Mouse (Mus musculus): ENCODE measurements at regions not wholly inside any gene's neighbourhood (a gene's known extent, or its start where the extent isn't known, plus 50 kb on each side); places are given as distances from the start of the nearest gene placed in this dataset.

DNA sequence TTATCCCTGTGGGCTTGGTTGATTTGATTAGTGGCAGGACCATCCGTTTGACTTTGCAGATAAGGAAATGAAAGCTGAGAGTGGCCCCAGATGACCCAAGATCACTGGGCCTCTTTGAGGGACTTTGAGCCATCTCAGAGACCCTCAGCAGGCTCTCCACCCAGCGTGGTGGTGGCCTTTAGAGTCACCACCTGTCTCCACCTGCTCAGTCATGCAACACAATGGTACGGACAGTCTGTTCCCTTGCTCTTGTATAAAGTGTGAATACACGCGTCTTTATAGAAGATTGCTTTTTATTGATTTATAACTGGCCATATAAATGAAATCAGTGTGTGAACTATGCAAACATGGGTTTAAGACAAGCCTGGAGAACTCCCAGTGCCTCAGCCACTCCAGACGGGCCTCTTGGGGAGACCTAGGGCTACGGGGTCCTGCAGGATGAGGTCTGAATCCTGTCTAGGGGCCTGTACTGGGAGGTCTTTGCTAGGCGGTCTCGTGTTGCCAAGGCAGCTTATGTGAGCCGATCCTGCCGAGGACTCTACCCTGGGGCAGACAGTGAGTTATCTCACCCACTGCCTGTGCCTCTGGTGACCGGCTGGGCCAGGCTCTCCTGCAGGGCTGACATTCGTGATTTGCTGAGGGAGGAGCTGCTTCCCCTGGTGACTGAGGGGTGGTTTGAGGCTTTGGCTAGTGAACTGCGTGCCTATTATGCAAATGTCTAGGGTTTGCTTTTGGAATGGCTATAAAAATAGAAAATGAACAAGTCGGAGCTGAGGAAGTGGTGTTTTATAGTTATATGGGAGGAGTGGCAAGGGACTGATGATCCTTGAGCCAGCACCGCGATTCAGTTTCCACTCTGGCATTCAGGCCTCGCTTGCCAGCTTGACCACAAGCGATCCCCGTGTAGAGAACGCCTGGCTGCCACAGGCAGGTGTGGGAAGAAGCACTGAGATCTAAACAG is 176.5 kb downstream of the Fam43a start:
- peak; percentile 63 for DNase-seq (ENCODE audit: low spot score)

DNA sequence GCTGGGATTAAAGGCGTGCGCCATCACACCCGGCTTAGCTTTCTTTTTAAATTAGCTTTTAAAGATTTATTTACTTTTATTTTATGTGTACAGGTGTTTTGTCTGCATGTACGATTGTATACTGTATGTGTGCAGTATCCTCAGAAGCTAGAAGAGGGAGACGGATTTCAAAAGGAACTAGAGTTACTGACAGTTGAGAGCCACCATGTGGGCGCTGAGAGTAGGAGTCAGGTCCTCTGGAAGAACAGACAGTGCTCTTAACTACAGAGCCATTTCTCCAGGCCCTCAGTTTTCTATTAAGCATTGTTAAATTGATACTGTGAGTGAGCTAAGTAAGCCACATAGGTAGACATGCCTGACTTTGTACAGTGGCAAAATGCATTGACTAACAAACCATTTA is 177.9 kb downstream of the Fam43a start:
- peak; percentile 41 for DNase-seq (ENCODE audit: low spot score)

DNA sequence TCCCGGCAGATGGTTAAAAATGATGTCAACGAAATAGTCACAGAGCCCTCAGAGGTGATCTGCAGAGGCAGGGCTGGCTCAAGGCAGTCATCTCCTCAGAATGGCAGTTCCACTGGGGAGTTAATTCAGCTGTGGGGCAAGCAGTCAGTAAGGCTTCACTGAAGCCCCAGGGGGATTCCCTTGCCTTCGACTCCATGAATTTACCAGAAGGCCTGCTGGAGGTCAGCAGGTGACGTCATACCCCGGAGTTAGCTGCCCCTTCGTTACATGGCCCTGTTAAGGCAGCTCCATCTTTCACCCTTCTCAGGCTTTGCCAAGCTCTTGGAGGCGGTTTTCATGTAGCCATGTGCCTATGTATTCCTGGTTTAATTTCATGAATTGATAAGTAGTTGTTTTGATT is 178.6 kb downstream of the Fam43a start:
- DNase-seq (ENCODE audit: low spot score): no peak

DNA sequence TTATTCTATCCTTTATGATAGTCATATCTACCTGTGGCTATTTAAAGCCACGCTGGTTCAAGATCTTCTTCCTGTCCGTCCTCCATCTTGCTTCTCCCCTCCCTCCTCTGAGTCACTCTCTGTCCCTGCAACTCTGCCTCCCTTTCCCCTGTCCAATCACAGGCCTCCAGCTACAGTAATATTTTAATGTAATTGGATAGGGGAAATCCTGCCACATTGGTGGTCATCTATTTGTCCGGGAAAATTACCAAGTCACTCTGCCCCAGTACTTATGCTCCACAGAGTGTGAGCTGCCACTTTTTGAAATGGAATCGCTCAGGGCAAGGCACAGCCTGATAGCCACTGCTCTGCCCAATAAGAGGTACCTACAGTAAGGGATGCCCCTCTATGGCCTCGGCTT is 179.4 kb downstream of the Fam43a start:
- peak; percentile 54 for DNase-seq (ENCODE audit: low spot score)

DNA sequence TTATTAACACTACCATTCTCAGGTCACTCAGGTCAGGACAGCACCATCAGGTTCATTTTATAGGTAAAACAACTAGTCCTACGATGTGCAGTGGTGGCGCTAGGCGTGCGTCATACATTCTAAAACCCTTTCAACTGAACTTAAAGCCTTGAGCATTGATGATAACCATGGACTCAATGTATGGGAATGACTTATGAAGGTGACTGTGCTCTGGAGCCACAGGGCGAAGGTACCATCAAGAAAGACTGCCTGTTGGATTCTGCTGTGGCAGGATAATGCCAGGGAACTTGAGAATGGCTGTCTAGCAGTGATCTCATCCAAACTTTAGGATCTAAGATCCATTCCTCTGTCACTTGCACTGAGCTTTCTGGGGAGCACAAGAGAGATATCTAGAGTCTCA is 184.7 kb downstream of the Fam43a start:
- no peak for DNase-seq (ENCODE audit: low spot score)

DNA sequence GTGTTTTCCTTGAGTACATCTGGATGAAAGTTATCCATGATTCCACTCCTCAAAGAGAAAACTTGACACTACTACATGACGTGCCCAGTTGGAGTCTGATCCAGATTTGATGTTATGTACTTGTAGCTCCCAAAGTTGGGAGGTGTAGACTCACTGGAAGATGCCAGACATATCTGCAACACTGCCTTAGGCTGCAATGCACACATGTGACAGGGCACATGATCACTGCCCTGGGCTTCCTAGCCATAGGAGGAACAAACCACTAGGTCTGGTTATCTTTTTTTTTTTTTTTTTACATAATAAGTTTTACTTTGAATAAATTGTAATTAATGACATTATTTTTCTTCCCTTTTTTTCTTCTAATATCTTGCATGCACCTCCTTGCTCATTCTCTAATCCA is 185.4 kb downstream of the Fam43a start:
- no peak for DNase-seq (ENCODE audit: low spot score)

DNA sequence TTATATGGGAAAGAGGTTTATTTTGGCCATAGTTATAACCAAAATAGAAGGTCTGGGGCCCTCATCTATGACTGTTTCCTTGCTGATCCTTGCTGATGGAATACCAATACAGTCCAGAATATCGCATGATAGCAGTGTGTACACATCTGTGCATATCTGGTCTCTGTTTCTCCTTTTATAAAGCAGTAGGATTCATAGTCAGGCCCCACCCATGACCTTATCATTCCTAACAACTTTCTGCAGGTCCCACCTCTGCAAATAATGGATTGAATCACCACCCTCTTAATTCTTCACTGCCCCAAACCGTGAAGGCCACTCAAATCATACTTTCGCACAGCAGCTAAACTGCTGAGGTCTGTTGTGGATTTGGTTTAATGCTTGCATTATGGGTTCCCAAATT is 186.5 kb downstream of the Fam43a start:
- DNase-seq (ENCODE audit: low spot score): no peak

DNA sequence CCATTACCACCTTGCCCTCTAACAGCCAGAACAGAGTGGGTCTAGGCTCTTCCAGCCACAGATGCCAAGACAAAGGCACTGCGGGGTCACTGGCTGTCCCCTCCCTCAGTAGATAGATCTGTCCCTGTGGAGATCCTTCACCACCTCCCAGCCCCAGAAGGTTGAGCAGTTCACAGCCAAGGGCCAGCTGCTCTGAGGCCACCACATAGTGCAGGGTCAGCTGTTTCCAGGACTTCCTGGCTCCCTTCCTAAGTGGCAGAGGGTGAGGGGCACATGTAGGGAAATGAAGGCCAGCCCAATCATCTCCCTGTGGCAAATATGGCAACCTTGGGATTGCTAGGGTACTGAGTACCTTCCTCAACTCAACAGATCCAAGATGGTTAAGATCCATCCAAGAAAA is 187.8 kb downstream of the Fam43a start:
- DNase-seq (ENCODE audit: low spot score): no peak

DNA sequence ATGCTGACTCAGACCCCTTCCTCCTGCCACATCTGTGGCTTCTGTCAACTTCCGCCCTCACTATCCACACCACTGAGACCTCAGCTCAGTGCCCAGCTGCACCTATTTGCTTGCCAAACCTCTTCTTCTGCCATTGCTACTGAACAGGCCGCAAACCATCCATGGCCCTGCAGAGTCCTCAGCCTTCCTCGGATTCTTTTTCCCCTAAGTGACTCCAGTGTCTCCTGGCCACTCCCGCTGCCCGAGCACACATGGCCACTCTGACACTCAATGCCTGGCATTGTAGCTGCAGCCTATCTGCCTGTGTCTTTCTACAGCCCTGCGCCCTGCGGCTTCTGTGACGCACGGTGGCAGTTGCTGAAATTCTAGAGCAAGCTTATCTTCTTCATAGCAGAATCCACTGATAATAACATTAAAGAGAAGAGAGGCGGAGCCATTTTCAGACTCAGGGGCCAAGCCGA is 188.8 kb downstream of the Fam43a start:
- DNase-seq (ENCODE audit: low spot score): no peak

DNA sequence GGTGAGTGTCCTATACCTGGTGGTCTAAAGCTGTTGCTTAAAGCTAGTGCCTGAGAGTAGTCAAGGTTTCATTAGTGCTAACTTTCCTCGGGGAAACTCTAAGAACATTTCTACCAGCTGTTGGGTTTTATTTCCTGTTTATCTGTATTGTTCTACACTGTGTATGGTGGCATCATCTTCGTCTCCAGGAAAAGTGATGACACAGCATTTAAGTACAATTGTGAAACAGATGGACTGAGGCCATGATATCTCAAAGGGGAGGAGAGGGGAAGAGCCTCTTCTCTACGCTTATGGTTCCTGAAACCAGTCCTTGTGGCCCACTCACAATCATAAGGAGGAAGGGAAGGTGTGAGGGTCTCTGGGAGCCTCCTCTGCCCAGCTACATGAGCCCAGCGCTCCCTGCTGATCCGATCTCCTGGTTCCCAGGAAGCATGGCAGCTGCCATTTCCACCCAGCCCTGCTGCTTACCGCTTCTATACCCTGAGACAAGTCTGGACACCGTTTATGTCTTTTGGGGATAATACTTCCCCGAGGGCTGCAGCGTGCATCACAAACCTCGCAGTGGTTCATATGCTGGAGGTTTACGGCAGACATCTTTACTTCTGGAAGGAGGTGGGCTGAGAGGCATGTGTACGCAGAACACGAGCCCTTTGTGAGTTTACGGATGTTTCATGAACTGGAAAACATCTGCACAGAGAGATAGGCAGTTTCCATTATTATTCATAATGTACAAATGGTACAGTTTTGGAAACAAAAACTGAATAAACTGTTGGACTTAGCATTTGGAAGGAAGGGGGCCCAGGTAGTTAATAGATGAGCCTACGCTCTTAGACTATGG is 189.6 kb downstream of the Fam43a start:
- DNase-seq (ENCODE audit: low spot score): peak; percentile 84

DNA sequence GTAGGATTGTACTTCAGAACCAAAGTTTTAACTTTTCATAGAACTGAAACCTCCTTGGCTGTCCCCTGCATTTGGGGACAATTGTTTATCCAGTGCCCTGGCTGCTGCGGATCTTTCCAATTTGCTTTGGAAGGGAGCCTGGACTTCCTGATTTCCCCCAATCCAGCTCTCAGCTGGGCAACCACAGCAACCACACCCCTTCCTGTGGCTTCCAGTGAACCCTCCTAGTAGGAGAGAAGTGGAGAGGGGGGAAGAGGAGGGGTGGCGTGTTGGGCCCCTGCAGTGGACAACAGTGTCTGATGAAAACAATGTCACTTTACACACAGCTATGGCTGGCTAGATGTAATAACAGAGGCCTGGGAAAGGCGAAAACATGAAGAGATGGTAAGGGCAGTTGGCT is 190.5 kb downstream of the Fam43a start:
- DNase-seq (ENCODE audit: low spot score): peak; percentile 85

DNA sequence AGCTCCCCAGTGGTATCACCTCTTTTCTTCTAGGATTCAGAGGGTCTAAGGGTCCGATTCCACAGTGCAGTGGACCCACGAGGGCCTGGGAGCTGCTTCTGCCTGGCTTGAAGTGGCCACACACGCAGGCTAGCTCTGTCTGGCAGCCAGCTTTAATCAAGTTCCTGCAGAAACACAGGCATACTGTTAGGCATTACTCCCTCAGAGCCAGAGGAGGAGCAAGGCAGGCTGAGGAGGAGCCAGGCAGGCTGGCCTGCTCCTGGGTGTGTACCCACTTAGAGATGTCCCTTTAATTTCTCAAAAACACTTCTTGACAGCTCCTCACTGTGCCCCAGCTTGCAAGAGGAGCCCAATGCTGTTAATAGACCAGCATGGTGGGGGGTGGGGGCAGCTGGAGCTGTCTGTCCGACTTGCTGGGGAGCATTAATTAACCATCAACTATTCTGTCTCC is 191.1 kb downstream of the Fam43a start:
- DNase-seq (ENCODE audit: low spot score): peak; percentile 72

DNA sequence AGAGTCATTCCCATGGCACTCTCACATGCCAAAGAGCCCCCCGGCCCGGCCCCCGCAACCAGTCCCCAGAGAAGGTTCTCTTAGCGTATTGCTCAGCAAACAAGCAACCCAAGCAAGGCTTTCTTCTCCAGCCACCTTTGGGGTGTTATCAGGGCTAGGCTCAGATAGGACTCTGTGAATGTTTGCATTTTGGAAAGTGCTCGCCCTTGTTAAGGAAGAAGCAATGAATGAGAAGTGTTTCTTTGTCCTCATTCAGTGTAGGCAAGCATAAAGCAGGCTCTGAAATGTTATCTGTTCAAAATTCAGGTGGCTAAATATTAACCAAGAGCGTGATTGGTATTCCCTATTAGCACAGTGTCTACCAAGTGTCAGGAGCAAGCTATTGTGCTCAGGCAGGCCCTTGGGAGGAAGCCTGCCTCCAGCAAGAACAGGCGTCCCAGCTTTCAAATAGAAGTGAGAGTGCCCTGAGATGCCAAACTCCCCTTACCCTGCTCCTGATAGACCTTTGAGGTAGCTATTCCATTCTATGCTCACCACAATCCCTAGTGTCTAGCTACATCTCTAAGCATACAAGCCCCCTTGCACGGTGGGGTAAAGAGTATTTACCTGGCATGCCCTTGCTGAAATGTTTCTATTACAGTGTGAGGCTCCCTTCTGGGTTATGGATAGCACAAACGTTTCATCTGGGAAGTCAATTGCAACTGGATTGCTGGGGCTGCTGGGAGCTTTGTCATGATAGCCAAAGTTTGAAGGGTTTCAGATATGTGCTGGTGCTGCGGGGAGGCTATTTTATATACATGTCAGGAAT is 191.7 kb downstream of the Fam43a start:
- no peak for DNase-seq (ENCODE audit: low spot score)

DNA sequence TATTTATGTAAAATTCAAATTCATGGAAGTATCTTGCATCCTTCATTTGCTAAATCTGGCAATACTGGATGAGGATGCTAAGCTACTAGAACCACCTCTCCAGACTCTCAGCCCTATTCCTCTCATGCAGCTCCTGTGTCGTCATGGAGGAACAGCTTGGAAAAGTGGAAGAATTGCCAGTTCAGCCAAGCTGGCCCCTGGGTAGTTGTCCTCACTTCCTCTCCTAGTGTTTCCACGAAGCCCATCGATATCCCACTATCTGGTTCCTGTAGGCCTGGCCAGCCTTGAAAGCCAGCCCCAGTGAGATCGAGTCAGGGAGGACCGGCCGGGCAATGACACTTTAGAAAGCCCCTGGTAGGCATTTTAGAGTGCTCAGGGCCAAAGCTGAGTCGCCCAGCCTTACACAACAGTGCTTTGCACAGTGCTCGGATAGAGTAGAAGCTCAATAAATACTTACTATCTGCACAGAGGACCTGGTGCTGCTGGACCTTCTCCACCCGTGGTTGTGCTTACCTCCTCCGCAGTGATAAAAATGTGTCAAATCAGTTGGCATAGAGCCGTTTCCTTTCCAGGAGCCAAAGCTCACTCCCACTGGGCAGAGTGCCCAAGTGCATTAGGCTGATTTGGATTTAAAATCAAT is 193.3 kb downstream of the Fam43a start:
- DNase-seq (ENCODE audit: low spot score): no peak

DNA sequence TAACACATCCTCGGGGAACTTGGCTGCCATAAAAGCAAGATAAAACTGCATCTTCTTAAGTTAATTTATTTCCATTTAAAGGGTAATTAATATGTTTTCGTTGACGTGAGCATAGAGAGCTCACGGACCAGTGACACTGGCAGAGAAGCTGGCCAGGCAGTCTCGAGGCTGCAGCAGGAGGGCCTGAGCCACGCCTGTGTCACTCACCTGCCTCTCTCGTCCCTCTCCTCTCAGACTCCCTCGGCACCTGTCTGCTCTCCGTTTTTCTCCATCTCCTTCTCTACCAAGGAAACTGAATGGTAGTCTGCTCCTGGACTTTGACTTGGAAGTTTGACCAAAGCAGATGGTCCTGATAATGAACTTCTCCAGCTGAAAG is 193.8 kb downstream of the Fam43a start:
- DNase-seq (ENCODE audit: low spot score): no peak

DNA sequence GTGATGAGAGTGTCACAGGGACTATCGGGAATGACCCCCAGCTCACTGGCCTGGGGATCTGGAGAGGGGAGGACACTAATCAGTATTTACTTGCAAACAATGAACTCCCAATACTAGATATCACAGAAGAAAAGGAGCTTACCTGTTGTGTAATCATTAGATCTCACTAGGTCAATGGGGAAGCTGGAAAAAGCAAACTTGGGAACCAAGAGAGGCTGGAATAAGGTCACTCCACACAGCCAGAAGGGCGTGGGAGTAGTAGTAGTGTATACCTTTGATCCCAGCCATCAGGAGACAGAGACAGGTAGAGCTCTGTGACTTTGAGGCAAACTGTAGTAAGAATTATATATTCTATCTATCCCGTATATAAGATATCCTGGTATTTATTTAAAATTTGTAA is 194.3 kb downstream of the Fam43a start:
- no peak for DNase-seq (ENCODE audit: low spot score)

DNA sequence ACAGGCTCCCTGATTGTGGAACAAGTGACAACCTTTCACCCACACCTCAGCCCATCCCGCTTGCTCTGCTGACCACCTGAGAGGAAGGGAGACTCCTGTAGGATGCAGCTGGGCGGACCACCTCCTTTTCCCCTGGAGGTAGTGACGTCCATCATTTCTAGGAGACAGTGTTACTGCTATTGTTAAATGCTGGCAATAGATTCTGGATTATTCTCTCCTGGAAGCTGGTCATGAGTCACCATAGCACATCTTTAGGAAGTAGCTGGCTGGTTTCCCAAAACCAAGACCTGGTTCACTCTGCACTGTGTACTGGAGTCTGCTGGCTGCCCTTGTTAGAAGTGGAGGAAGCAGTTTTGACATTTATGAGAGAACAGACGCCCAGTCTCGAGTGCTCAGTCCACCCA is 196.0 kb downstream of the Fam43a start:
- no peak for DNase-seq (ENCODE audit: low spot score)

DNA sequence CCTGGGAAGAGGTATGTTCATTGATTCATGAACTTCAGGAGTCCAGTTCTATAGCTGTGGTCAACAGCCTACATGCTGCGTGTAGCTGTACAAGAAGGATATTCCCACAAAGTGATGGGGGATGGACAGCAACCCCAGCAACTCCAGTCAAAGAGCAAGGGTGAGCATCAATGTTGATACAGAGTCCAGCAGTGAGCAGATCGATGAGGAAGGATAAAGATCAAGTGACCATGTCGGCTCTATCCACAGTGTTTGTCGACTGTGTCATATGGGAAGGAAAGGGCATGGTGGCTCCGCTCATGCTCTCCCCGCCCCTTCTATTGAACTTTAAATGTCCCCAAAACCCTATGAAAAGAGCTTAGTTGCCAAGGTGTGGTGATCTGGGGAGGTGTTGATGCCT is 196.6 kb downstream of the Fam43a start:
- DNase-seq (ENCODE audit: low spot score): no peak

DNA sequence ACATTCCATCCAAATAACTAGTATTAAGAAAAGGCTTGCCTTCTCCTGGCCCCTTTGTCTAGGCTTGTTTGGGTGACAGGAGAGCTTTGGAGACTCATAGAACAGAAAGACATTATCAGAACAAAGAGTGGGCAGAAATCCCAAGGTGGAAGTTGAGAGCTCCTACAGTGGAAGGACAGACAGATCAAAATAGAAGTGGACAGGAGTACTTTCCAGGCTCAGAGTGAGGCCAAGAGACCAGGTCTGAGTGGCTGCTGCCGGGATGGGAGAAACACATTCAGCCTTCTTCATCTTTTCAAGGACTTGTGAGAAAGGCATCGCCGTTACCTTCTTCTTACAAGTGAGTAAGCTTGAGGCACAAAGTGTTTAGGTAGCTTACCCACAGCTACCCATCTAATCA is 197.5 kb downstream of the Fam43a start:
- DNase-seq (ENCODE audit: low spot score): no peak

DNA sequence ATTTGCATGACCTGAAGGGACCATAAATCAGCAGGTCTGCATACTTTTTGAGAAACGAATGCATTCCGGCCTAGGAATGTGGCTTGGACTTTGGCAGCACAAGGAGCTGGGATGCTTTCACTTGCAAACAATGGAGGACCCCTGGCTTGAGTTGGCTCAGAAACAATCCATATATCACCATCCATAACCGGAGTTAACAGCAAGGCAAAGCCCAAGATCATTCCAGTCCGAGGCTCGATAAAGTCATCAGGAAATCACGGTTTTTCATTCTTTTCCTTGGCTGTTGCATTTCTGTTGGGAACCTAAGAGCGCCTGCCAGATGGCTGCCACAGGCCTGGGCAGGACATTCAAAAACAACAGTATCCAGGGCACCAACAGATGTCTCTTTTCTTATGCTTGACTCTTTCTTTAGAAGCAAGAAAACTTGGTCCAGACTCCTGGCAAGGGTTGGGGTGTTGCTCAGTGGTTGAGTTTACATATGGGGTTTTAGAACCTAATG is 198.5 kb downstream of the Fam43a start:
- DNase-seq (ENCODE audit: low spot score): peak; percentile 70

DNA sequence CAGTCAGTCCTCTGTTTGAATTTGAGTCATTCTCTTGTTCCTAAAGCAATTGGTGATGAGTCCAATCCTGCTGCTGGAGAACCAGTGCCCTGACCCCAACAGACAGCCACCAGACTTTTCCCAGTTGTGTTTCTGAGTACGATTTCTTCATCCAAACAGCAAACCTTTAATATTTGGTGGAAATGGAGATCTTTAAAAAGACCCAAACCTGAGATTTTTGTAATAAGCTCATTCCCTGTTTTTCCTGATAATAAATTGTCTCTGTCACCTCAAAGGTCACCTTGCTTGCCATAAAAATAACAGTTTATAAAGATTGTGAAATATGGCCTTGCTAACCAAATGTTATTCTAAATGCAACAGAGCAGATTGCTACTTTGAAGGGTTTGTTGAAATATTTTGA is 199.0 kb downstream of the Fam43a start:
- no peak for DNase-seq (ENCODE audit: low spot score)

Data from adipocyte (in vitro differentiated cells).